Mouse (Mus musculus): ENCODE results near the gene Abcc3. TPM values are rescaled to one million over a fixed set of nuclear protein-coding genes. Genes with fewer than 3 reads are reported as not detected.

Abcc3 gene
- total RNA-seq (2021): 1 to 10 TPM; 1.4 to 2.4 TPM
- long read RNA-seq, full-length matches to known transcripts: 2 of 4 reads
- long read RNA-seq, partial matches to known transcripts: 1 of 4 reads
- long read RNA-seq, other reads (novel, unspliced or antisense): 1 of 4 reads

DNA sequence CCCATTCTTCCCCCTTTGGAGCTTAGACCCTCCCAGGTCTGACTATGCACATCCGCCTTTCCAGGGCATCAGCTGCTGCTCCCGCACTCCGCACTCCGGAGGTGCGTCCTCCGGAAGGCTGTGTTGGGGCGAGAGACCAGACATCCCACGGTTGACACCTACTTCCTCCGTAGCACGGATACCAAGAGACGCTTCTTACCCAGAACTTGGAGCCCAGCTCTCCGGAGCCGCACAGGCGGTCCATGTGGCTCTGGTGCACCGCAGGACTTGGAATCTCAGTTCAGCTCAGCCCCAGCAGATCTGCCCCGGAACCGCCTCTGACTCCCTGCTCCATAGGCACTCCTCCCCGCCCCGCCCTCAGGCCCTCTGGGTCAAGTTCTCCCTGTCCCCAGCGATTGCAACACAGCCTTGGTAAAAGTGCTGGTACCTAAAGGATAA, at the start of gene Abcc3:
Gene Abcc3 (minus strand): TSS at position 326 of the 438 bp plus-strand sequence.
- no peak for DNase-seq (ENCODE audit: low spot score in 2 of 2)

DNA sequence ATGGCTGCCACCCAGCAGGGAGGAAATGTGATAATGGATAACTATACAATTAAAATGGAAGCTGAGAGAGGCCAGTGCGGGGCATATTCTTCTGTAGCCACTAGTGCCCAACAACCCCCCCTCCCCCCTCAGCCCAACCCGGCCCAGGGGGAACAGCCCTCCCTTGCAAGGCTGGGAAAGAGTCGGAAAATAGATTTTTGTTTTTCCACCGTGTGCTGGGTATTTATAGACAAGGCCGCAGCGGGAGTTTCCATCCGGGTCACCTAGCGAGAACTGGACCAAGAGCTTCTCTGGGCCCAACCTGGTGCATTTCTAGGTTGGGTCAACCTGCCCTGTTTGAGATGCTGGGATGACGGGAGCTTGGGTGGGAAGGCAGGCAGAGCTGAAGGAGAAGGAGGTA, 49.0 kb upstream of the Abcc3 start:
- no peak for DNase-seq (ENCODE audit: low spot score in 2 of 2)

DNA sequence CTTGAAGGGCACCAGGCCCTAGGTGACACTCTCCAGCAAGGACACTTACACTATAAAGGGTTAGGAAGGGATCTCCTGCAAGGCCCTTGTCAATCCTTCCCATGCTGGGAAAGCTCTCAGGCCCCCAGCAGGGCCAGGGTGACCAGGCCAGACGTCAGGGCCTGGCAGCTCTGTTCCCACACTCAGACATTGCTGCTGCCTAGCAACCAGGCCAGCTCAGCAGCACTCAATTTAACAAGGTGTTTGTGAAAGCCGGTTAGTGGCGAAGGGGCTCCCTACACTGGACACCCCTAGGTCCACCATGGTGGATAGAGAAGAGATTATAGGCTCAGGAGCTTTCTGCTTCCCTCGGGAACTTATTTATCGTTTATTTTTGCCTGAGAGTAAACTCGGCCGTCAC, 48.3 kb upstream of the Abcc3 start:
- no peak for DNase-seq (ENCODE audit: low spot score in 2 of 2)

DNA sequence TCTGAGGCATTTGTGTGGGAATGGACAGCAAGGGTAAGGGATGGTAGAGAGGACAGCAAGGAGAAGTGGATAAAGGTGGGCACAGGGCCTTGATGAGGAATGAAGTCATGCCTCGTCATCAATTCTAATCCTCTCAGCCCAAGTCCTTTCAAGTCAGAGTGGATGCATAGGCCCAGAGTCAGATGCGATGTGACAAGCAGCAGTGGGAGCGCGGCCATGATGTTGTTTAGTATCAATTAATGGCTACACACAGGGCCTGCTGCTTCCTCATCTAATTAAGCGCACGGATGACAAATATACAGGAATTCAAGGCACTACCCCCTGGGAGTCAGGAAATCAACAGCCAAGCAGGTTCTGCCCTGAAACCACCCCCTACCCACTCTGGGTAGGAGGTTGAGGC, 47.6 kb upstream of the Abcc3 start:
- DNase-seq (ENCODE audit: low spot score in 2 of 2): no peak

DNA sequence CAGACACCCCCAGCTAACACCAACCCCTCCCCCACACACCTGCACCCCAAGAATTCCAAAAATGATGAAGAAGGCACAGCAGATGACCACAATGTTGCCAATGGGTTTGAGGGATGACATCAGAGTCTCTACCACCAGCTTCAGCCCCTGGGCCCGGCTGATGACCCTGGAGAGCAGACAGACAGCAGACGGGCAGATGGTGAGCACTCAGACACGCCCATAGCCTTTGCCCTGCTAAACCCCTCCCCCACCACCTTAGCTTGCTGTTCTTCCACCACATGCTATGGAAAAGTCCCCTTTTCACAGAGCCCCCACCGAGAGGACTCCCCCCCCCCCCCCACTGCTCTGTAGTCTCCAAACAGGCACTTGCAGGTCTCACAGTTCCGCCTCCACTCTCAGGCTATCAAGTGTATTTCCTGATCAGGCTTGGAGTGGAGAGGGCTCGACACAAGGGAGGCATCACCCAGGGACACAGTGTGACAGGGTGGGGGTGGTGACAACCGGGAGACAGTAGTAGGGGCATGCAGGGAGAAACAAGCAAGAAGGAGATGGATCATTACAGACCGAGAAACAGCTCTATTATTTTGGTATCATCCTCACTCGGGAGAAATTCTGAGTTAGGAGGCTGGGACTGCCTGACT, 36.3 kb upstream of the Abcc3 start:
- no peak for DNase-seq (ENCODE audit: low spot score in 2 of 2)

GRCm38 (mm10) chr11:94428091-94428835, 35.5 kb upstream of the Abcc3 start:
- no peak for DNase-seq (ENCODE audit: low spot score in 2 of 2)

DNA sequence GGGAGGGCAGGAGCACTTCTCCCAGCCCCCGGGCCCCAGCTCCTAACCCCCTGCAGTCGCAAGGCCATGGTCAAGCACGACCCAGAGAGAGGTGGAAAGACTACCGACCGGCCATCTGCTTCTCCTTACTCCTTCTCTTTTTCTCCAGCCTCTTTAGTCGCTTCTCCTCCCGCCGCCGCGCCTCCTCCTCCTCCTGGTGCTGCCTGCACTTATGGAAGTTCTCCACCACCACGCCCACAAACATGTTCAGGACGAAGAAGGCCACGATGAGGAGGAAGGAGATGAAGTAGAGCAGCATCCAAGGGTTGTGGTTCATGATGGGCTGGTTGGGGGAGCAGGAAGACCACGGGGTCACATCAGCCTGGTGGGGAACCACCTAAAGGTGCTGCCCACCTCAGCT, 32.9 kb upstream of the Abcc3 start:
- DNase-seq (ENCODE audit: low spot score in 2 of 2): peak in 1 of 2 experiments; percentile 32

DNA sequence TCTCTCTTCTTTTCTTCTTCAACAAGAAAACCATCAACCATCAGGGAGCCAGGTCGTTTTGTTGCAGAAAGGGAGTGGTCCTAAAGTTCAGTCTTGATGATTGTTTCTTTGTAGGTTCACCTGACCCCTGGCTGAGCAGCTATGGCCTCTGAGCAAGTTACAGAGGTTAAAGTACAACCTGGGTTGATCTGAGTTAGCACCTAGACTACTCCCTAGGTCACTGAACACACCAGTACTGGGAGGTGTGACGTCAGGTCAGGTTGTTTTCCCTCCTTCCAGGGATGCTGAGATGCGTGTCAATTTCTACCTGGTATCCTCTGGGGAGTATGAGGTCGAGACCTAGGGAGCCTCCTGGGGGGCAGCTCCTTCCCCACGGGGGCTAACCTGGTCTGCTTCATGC, 32.4 kb upstream of the Abcc3 start:
- DNase-seq (ENCODE audit: low spot score in 2 of 2): no peak

- peak; percentile 29 to 61 for DNase-seq (ENCODE audit: low spot score in 2 of 2)
These were observed 31.6 kb upstream of the Abcc3 start for GRCm38 (mm10) chr11:94424380-94424779.

DNA sequence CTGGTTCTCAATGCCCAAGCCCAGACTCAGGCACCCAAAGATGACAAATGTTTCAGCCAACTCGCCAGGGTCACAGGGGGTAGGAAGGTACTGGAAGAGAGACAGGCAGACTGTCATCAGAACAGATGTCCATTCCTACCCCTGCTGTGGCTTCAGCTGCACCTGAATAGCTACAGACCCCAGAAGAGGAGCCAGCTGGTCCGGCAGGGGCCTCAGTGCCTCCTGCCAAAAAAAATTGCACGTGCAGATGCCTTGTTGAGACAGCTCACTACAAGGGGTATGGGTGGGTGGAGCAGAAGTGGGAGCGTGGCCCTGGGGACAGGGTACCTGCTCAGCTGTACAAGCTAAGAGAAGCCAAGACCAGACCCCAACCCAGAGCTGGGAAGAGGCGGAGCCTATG, 31.1 kb upstream of the Abcc3 start:
- DNase-seq (ENCODE audit: low spot score in 2 of 2): no peak

- no peak for DNase-seq (ENCODE audit: low spot score in 2 of 2)
These were observed 28.2 kb upstream of the Abcc3 start for GRCm38 (mm10) chr11:94420991-94421390.

DNA sequence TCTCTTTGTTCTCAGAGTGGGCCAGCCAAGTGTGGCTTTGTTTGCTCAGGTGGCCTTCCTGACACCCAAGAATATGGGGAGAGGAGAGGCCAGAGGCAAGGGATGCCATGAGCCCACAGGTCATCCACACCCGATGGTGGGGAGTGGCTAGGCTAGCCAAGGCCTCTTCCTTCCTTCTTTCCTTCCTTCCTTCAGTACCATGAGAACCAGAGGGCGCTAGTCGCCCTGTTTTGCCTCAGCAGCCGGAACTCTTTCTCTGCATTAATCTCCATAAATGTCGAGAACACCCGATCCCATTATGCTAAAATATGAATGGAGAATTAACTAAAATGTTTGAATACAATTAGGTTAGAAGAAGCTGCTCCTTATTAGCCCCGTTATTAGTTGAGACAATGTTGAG, 27.5 kb upstream of the Abcc3 start:
- DNase-seq (ENCODE audit: low spot score in 2 of 2): peak in 1 of 2 experiments; percentile 65

- no peak for DNase-seq (ENCODE audit: low spot score in 2 of 2)
These were observed 26.4 kb upstream of the Abcc3 start for GRCm38 (mm10) chr11:94419004-94419727.

- no peak for DNase-seq (ENCODE audit: low spot score in 2 of 2)
These were observed 21.2 kb upstream of the Abcc3 start for GRCm38 (mm10) chr11:94414042-94414441.

DNA sequence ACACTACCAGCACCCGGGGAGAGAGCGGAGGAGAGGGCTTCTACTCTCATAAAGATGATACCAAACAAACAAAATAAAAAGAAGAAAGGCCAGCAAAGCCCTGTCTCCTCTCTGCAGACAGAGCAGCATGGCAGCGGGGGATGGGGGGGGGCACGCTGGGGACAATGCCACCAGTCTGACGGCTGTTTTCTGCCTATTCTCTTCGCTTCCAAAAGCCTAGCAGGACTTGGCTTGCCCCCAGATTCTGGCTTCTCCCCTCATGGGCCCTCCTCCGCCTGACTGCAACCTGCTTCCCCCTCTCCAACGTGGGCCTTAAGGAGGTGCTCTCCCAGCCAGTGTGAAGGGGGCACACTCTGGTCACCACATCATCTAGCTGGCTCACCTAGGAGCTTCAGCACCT, 20.7 kb upstream of the Abcc3 start:
- peak in 1 of 2 experiments; percentile 48 for DNase-seq (ENCODE audit: low spot score in 2 of 2)

- DNase-seq (ENCODE audit: low spot score in 2 of 2): no peak
These were observed 20.2 kb upstream of the Abcc3 start for GRCm38 (mm10) chr11:94412998-94413469.

GRCm38 (mm10) chr11:94412562-94412961, 19.8 kb upstream of the Abcc3 start:
- no peak for DNase-seq (ENCODE audit: low spot score in 2 of 2)

GRCm38 (mm10) chr11:94407803-94408321, 15.1 kb upstream of the Abcc3 start:
- peak; percentile 44 to 61 for DNase-seq (ENCODE audit: low spot score in 2 of 2)

GRCm38 (mm10) chr11:94405348-94405747, 12.6 kb upstream of the Abcc3 start:
- DNase-seq (ENCODE audit: low spot score in 2 of 2): no peak

GRCm38 (mm10) chr11:94404641-94405260, 12.0 kb upstream of the Abcc3 start:
- peak; percentile 58 to 82 for DNase-seq (ENCODE audit: low spot score in 2 of 2)

GRCm38 (mm10) chr11:94404178-94404577, 11.4 kb upstream of the Abcc3 start:
- DNase-seq (ENCODE audit: low spot score in 2 of 2): no peak
